Mouse (Mus musculus): ENCODE data around the gene Clic3.

The Clic3 gene

DNA sequence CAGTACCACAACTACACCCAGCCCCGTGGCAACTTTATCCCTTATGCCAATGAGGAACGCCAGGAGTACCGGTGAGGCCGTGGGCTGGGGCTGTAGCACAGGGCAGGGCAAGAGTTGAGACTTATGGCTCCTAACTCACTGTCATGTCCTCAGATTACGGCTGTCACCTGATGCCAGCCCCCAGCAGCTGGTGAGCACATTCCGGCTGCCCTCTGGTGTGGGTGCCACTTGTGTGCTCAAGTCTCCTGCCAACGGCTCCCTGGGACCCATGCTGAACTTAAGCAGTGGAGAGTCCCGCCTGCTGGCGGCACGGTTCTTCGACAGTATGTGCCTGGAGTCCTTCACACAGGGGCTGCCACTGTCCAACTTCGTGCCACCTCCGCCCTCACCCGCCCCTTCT, 14.0 kb upstream of the Clic3 start:
- DNase-seq (ENCODE audit: low read depth, low spot score) = no peak

- DNase-seq (ENCODE audit: low read depth, low spot score) = no peak
Observed at GRCm38 (mm10) chr2:25450853-25451647, 5.6 kb upstream of the Clic3 start.

DNA sequence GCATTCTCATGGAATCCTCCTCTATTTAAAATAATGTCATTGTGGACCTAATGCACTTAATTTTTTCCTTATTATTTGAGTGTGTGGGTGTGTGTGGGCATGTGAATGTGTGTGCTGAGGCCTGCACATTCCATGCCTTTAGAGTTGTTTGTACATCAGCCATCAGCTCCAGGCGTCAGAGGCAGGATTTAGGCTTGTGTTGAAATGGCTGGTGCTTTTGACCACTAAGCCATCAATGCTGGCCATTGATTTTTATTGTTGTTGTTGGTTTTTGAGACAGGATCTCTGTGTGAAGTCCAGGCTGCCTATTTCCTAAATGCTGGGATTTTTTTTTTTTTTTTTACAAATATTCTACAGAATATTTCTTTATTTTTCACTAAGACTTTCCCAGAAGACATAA, 3.7 kb upstream of the Clic3 start:
- DNase-seq (ENCODE audit: low read depth, low spot score) = no peak

DNA sequence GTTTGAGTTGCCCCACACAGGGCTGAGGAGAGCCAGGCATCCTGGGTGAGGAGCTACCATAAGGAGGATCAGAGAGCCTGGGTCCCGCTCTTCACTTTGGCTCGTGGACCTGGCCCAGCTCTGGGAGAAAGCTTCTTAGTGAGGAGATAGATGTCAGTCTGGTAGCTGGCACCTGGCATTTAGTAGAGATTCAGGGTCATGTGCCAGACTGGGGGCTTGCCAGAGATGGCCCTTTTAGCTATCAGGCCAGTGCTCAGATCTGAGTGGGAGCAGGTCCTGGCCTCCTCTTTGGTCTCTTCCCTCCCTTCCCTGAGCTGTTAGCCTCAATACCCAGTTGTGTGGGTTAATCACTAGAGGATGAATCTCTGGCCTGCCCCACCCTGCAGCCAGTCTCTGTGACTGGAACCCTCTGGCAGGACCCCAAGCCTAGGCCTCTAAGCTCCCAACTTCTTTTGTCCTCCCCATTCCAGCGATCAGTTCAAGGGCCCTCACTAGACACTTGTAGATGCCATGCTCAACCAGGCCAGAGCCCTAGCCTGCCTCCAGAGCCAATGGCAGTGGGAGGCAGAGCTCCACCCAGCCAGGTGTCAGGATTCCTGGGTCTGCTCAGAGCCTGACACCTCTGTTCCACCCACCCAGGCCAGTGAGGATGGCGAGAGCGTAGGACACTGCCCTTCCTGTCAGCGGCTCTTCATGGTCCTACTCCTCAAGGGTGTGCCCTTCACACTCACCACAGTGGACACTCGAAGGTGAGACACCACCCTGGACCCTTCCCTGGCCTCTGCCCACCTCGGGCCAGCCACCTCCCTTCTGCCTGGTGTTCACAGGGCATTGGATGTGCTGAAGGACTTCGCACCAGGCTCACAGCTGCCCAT, 621 bp downstream of the Clic3 start:
- DNase-seq (ENCODE audit: low read depth, low spot score) = no peak

DNA sequence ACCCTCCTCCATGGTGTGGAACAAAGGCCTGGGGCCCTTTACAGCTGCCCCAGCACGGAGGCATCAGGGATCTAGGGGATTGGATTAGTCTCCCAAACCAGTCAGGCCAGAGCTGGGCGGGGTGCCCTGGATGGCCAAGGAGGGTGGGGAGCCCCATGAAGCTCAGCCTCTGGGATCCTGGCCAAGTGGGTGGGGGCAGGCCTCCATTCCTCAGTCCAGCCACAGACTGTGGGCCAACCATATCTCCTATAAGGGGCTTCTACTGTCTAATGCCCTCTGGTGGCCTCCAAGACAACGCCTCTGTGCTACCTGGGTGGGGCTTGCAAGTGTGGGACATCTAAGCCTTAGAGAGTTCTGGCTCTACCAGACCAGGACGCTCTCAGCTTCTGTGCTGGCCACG, 2.3 kb downstream of the Clic3 start:
- no peak for DNase-seq (ENCODE audit: low read depth, low spot score)

DNA sequence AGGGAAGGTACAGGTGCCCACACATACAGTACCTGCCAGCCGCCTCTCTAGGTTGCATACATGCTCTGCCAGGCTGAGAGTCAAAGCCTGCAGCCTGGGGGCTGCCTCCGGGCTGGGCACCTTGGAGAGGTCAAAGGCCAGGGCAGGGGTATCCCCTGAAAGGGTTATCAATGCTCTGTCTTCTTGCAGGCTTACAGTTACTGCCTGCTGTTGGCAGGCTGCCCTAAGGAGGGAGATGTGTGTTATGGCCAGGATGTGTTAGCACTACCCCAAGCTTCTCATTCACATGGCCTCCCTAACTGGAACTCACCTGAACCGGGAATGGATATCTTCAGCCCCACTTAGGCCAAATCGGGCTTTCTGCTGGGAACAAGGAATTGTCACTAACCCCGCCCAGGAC, 3.5 kb downstream of the Clic3 start:
- no peak for DNase-seq (ENCODE audit: low read depth, low spot score)

DNA sequence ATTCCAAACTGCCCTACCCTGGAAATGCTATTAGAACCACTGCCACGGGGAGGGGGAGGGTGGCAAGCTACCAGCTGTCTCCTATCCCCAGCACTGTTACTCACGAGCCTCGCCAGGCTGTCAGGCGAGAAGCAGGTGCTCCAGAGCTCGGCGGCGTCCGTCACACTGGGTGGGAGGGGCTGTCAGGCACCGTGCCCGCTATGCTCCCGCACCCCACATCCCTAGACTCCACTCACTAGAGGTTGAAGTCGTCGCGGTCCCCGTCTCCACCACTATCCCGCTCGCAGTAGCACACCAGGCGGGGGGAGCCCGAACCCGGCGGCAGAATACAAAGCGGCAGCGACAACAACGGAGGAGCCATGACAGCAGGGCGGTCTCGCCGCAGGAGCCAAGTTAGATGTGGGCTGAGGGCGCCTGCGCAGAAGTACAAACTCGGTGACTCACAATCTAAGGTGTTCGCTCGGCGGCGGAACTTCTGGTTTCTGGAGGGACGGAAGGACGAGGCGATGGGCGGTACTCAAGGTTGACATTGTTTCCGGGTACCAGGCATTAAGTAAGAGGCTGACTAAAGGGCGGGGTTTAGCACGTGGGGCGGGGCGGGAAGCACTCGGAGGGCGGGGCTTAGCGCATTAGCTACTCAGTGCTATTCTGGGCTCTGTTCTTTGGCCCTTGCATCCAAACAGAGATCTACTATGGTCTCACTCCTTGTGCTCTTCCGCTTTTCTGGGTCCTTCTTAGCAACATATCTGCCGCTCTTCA, 4.1 kb downstream of the Clic3 start, which contains the start of gene Paxx:
Gene Paxx (minus strand): TSS at position 544 of the 759 bp plus-strand sequence.
- peak; percentile 82 for DNase-seq (ENCODE audit: low read depth, low spot score)

DNA sequence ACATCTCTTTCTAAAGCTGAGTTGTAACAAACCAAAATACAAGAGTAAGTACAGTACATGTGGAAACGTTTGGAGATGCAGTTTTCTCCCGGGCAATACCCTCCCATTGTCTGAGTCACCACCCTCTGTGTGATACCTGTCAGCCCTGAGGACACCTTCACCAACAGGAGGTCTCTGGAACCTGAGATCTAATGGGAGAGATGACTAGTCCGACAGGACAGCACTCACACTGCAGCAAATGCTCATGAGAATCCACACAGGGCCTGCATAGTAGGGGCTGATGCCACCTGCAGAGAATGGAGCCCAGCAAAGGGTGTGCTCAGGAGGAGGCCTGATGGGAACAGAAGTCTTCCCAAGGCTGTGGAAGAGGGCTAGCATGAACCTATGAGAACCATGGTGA, 4.8 kb downstream of the Clic3 start:
- no peak for DNase-seq (ENCODE audit: low read depth, low spot score)

- no peak for DNase-seq (ENCODE audit: low read depth, low spot score)
Observed at GRCm38 (mm10) chr2:25463630-25464029, 7.0 kb downstream of the Clic3 start.

DNA sequence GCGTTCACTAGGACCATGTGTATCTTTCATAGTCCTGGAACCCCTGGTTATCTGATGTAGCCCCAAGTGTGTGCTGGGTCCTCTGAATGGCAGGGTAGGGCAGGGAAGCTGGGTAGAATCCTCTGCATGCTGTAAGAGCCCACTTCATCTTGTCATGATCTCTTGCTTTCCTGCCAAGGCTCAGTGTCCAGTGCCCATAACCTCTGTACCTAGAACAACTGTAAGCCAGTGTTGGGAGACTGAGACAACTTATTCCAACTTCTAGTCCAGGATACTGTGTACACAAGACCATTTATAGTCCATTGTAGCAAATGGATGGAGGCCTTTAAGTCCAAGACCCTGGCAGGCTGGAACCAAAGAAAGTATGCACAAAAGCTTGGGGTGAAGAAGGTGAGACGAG, 8.6 kb downstream of the Clic3 start:
- no peak for DNase-seq (ENCODE audit: low read depth, low spot score)

DNA sequence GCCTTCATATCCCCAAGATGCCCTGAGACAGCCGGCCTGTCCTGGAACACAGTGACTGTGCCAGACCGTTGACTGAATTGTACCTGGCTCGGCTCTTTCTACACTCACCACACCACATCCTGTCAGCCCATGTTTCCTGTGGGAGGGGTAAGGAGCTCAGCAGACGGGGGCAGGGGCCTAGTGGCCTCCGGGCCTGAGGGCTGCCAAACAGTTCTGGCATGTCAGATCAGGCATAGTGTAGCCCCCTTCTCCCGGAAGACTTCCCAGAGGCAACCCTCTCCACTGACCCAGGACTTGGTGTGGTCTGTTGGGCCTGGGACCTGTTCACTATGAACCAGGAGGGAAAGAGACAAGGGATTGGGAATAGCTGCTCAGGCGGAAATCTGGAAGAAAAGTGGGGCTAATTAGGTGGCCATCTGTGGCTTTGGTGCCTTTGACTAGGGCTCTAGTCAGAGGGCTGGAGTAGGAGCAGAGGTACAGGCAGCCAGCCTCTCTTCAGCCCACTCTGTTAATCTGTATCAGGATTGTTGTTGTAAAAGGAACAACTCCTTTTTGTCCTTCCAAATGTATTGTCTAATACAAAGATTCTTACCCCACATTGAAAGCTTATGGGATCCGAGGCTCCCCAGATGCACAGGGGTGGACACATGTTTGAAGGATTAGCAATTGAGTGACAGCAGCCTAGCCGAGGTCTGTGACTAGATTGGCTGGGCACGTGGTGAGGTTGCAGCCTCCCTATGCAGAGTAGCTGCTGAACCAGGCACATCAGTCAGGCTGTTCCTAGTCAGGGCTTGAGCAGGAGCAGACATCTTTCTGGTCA, 9.4 kb downstream of the Clic3 start:
- DNase-seq (ENCODE audit: low read depth, low spot score) = no peak

DNA sequence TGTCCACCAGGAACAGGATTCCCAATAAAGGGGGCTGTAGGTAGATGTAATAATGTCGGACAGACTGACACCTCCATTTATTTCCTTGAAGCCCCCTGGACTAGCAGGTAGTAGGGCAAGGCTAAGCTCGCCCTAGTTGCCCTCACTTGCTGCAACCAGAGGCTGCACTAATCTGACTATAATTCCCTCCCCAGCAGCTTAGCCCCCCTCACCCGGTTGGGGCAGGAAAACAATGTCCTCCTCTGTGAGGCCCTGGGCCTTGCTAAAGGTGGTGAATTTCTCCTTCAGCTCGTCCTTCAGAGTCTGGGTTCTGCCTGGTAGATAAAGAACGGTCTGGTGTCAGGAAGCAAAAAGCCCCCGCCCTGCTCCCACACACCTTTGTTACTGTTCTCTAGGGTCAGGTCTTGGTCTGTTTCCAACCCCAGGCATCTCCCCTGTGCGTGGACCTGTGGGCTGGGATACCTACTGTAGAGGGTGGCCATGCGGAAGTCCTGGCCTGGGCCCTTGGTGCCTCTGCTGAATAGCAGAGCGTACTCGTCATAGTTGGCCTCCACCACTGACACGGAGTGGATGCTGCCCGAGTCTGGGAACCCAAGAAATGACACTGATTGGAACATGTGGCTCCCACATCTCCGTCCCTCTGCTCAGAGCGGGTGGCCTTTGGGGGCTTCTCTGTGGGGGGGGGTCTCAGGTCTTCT, 11.1 kb downstream of the Clic3 start:
- no peak for DNase-seq (ENCODE audit: low read depth, low spot score)

DNA sequence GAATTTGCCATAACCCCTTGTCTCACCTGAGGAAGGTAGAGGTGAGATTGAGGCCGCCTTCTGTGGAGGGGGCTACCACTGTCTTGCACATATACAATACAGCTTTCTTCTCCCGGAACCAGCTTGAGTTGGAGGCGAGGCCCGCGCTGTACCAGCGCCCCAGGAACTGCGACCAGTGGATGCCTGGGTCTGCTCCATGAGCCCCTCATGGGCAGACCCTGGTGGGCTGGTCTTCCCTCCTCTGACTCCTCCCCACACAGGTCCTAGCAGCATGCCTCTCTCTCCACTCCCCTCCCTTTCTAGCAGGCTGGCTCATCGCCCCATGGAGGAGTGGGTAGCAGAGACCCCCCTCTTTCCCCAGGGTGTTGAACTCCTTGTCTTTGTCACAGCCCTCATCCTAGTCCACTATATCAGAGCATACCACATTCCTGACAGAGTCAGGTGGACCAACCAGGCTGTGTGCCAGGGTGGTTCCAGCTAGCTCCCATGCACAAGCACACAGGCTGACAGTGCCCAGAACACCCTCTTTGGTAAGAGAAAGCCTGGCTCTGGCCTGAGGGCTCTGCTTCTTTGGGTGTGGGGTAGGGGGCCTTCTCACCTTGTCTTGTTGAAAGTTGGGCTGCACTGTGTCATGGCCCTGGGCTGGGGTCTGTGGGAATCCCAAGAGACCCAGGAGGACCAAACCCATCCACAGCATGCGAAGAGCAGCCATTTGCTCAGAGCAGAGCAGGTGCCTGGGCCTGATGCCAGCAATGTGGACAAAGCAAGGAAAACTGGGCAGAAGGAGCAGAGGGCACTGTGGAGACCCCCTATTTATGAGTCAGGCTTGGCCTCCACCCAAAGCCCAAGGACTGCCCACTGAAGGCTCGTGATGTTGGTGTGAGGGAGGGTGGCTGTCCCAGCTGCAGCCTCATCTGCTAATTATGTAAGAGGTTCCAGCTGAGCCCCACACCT, 12.6 kb downstream of the Clic3 start:
- DNase-seq (ENCODE audit: low read depth, low spot score) = no peak

DNA sequence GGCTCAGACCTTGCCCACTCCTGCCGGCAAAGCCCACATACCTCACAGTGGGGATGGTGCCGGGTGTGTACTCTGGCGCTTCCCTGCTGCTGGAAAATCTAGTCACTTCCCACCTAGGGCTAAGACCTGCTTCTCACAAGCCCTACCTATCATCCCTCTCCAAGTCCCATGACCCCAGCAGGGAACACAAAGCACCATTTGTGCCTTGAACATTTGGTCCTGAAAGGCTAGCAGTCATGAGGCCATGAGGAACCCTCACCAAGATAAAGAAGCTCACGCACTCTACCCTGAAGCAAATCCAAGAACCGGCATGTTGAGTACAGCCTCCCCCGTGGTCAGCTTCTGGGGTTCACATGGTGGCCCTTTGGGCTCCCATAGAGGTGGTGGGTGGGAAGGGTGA, 13.3 kb downstream of the Clic3 start, which contains the start of gene Ptgds:
Gene Ptgds (minus strand): TSS at position 78 of the 400 bp plus-strand sequence.
- DNase-seq (ENCODE audit: low read depth, low spot score) = no peak

DNA sequence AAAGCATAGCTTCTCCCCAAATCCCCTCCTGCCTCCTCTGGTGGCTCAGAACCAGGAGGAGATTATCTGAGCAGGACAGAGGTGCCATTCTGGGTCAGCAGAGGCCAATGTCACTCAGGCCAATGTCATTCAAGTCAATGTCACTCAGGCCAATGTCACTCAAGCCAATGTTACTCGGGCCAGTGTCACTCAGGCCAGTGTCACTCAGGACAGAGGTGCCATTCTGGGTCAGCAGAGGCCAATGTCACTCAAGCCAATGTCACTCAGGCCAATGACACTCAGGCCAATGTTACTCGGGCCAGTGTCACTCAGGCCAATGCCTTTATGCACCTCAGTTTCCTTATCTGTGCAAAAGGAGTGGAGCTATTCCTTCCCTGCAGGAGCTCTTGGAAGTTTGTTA, 15.9 kb downstream of the Clic3 start:
- no peak for DNase-seq (ENCODE audit: low read depth, low spot score)

DNA sequence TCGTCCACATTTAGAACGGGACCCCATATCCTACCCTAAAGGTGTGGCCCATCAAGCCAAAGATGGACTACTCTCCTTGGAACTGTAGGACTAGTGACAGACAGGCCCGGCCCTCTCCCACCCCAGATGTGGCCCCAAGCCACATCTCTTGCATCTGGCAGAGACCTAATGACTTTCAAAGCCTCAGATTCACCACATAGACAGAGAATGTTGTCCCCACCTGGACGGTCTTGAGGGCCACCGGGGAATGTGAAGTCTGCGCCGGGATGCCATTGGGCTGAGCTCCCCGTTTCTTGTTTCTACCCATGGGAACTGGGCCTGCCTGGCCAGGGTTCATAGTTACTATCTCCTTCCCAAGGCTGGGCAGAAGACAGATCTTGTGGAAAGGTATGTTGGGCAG, 20.9 kb downstream of the Clic3 start:
- DNase-seq (ENCODE audit: low read depth, low spot score) = no peak

DNA sequence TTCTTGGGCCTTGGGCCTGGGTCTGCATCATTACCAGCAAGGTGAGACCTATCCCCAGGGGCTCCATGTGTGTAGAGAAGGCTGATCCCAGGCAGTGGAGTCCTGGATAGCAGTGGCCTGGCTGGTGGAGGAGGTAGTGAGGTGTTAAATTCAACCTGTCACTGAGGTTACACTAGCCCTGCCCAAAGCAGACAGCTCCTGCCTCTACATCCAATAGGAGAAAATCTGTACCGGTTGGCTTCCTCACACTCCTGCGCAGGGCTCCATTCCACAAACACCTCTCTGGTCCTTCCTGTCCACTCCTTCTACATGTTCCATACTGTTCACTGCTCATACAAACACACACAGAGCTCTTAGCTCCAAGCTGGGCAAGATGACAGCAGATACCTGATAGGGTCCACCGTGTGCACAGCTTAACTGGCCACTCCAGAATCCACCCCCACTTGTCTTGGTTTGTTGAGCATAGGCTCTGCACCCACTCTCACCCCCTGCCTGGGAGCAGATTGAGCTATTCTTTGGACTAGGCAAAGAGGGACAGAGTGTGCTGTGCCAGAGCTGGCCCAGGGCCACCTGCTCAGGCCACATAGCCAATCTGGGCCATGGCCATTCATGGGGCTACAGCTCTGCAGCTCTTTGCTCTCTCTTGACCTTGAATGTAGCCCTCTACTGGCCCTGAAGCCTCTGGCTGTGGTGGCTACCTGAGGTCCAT, 21.5 kb downstream of the Clic3 start:
- no peak for DNase-seq (ENCODE audit: low read depth, low spot score)

- no peak for DNase-seq (ENCODE audit: low read depth, low spot score)
Observed at GRCm38 (mm10) chr2:25479551-25480311, 23.1 kb downstream of the Clic3 start.
